In genomic region chr1:191625620-191626019, GRCm38 (mm10) we compare ENCODE assay signal across 18 mouse cellular contexts. TPM values are rescaled to one million over a fixed set of nuclear protein-coding genes. Genes with fewer than 3 reads are reported as not detected.
DNase-seq lines count a peak whose midpoint lies in the region; ATAC-seq lines count a peak whose summit lies in the region.
"Had no signal": no experiment of that assay in that cellular context is flagged by ENCODE, and none has a peak within 500 bp of the region (broad histone marks: within the 10 kb centered on the region; RNA-seq: fewer than 3 reads in every experiment).

No protein-coding gene starts in this region.

- H3K36me3 ChIP-seq in heart, embryonic 12.5 days: peaks cover 21% of the 10 kb centered on the region

- H3K27ac ChIP-seq in heart, embryonic 12.5 days (ENCODE audit: poor library complexity, severe bottlenecking): peak overlapping the region; percentile 73
- H3K27ac ChIP-seq: embryonic facial prominence, embryonic 10.5 days; forebrain, embryonic 15.5 days; liver, embryonic 14.5 days had no signal

- intact Hi-C loops in left cerebral cortex, postnatal 4 days (cut with DNase I): no loop called here
- intact Hi-C loops in left cerebral cortex, postnatal 14 days (cut with DNase I): no loop called here

- no peak overlapping the region for H3K9ac ChIP-seq in heart, embryonic 12.5 days
- H3K9ac ChIP-seq: forebrain, embryonic 15.5 days; liver, embryonic 14.5 days had no signal

- peak overlapping the region; percentile 24; the same call in 1 of the 2 replicates for H3K4me2 ChIP-seq in heart, embryonic 12.5 days
- H3K4me2 ChIP-seq: forebrain, embryonic 15.5 days; midbrain, embryonic 11.5 days had no signal

- H3K4me1 ChIP-seq in heart, embryonic 12.5 days (replicated peaks): peaks cover 35% of the 10 kb centered on the region
- H3K4me1 ChIP-seq: forebrain, embryonic 15.5 days had no signal

- peak; percentile 9 for DNase-seq in left cerebral cortex, postnatal 4 days
- no peak for DNase-seq in left cerebral cortex, postnatal 14 days (ENCODE audit: low spot score in 2 of 2)
- peak; percentile 37 for DNase-seq in ZHBTc4 (ENCODE audit: low read depth, low spot score)
- no peak for DNase-seq in layer of hippocampus, postnatal 10 days (ENCODE audit: low spot score in 2 of 2)
- DNase-seq: adrenal gland, postnatal 36 days; cerebellum, postnatal 25 days; gastrocnemius, postnatal 14 days; kidney, postnatal 10 days; thymus, adult 18-20 months had no signal

- ATAC-seq in heart, embryonic 12.5 days (ENCODE audit: insufficient number of reproducible peaks, low FRiP score): 0 out of 2 replicates have a peak, but pooled peaks have one; percentile 12
- peak; percentile 32; the same call in 1 of the 2 replicates for ATAC-seq in megakaryocyte progenitor cell, adult 5-6 weeks (replicated peaks; ENCODE audit: poor library complexity)
- no peak for ATAC-seq in frontal cortex, adult (ENCODE audit: low TSS enrichment)
- no peak for ATAC-seq in inflammation-experienced regulatory T-cells, adult 6 months
- ATAC-seq: forebrain, embryonic 15.5 days had no signal

- WGBS in heart, embryonic 12.5 days: 29% methylated on average over 4 of the region's 4 CpGs

- no peaks in the 10 kb centered on the region for H3K9me3 ChIP-seq in heart, embryonic 12.5 days (replicated peaks)
- H3K9me3 ChIP-seq: embryonic facial prominence, embryonic 10.5 days; forebrain, embryonic 15.5 days had no signal

- H3K27me3 ChIP-seq in heart, embryonic 12.5 days (replicated peaks): no peaks in the 10 kb centered on the region
- H3K27me3 ChIP-seq: forebrain, embryonic 15.5 days had no signal

- H3K4me3 ChIP-seq in heart, embryonic 12.5 days: no peak overlapping the region
- H3K4me3 ChIP-seq: embryonic facial prominence, embryonic 10.5 days; erythroblast, embryonic 14.5 days; forebrain, embryonic 15.5 days had no signal

RNA-seq across cellular contexts. Expression of gene Ints7, which starts 50.2 kb away (rescaled TPM):
- total RNA-seq in left cerebral cortex, postnatal 4 days (2021): 10 to 100 TPM; 38.6 to 39.5 TPM
- 10 to 100 TPM; 33.5 to 34.9 TPM for total RNA-seq in left cerebral cortex, postnatal 14 days (2021)
- 48.8 and 51.8 TPM in 2 replicates for polyA plus RNA-seq in heart, embryonic 12.5 days (2016; fragmentation: Nextera tagmentation; extraction: Ambion mirVana)
- total RNA-seq in megakaryocyte progenitor cell, adult 5-6 weeks (2015): 37.0 and 39.8 TPM in 2 replicates
- 63.1 and 69.2 TPM in 2 replicates for total RNA-seq in megakaryocyte progenitor cell, adult 5-6 weeks (2017)
- total RNA-seq in layer of hippocampus, postnatal 10 days (2021): 10 to 100 TPM; 27.6 to 28.9 TPM
- polyA plus RNA-seq in inflammation-experienced regulatory T-cells, adult 6 months (2017; shearing (Covaris generic)): 10 to 100 TPM; 36.3 to 43.1 (median 40.9) TPM

RNA-seq across cellular contexts. Expression of gene Dtl, which starts 50.3 kb away (rescaled TPM):
- total RNA-seq in left cerebral cortex, postnatal 4 days (2021): 1 to 10 TPM; 4.2 to 4.9 TPM
- total RNA-seq in left cerebral cortex, postnatal 14 days (2021): 1 to 10 TPM; 5.9 to 6.2 TPM
- 40.3 and 43.3 TPM in 2 replicates for polyA plus RNA-seq in heart, embryonic 12.5 days (2016; fragmentation: Nextera tagmentation; extraction: Ambion mirVana)
- 90.8 and 98.8 TPM in 2 replicates for total RNA-seq in megakaryocyte progenitor cell, adult 5-6 weeks (2015)
- 54.4 and 77.3 TPM in 2 replicates for total RNA-seq in megakaryocyte progenitor cell, adult 5-6 weeks (2017)
- total RNA-seq in layer of hippocampus, postnatal 10 days (2021): 1 to 10 TPM; 2.1 to 3.0 TPM
- 10 to 100 TPM in 1 of 3 experiments, 1 to 10 TPM in 2; 6.6 to 30.2 (median 8.4) TPM for polyA plus RNA-seq in inflammation-experienced regulatory T-cells, adult 6 months (2017; shearing (Covaris generic))

Comparison
In these comparisons a context has a peak if more than half of its experiments do, and no peak if none do; other contexts are left out.
1. DNase-seq: peak in left cerebral cortex, postnatal 4 days (single experiment) and ZHBTc4 (single experiment); none in left cerebral cortex, postnatal 14 days (0 of 2) and layer of hippocampus, postnatal 10 days (0 of 2).
2. ATAC-seq: peak in heart, embryonic 12.5 days (single experiment) and megakaryocyte progenitor cell, adult 5-6 weeks (single experiment); none in frontal cortex, adult (single experiment) and inflammation-experienced regulatory T-cells, adult 6 months (single experiment).
3. RNA of gene Dtl, which starts 50.3 kb away (total RNA-seq): 54.4 to 98.8 TPM in megakaryocyte progenitor cell, adult 5-6 weeks; 5.9 to 6.2 TPM in left cerebral cortex, postnatal 14 days, 4.2 to 4.9 TPM in left cerebral cortex, postnatal 4 days and 2.1 to 3.0 TPM in layer of hippocampus, postnatal 10 days; every median in the first group is over 4 times any median in the second.